Mouse (Mus musculus) embryonic facial prominence, embryonic 13.5 days (tissue): Measurements from ENCODE around the gene Tyw5. TPM values are rescaled to one million over a fixed set of nuclear protein-coding genes. Genes with fewer than 3 reads are reported as not detected.

ENCODE experiments used
- ATAC-seq: fragments of 200-750 bp; cut with Nextera tagmentation; 2 replicates; pipeline ENCODE4 v1.8.0; 2017; ENCODE audit warnings: low read depth; ENCODE audit not compliant: insufficient number of reproducible peaks, insufficient read depth, low FRiP score, low TSS enrichment
- H3K27ac ChIP-seq: fragments of 300-500 bp; sonication (generic); 2 replicates; pipeline ENCODE4 v1.5.1; 2015; ENCODE audit warnings: moderate library complexity, mild to moderate bottlenecking, inconsistent platforms
- H3K27me3 ChIP-seq: fragments of 300-500 bp; sonication (generic); 2 replicates; pipeline ENCODE4 v1.6.1; 2015; ENCODE audit warnings: mild to moderate bottlenecking, inconsistent platforms
- H3K36me3 ChIP-seq: fragments of 300-500 bp; sonication (generic); 2 replicates; pipeline ENCODE4 v1.6.1; 2015; ENCODE audit warnings: mild to moderate bottlenecking, inconsistent platforms
- H3K4me1 ChIP-seq: fragments of 300-500 bp; sonication (generic); 2 replicates; pipeline ENCODE4 v1.6.1; 2015; ENCODE audit warnings: inconsistent platforms
- H3K4me2 ChIP-seq: fragments of 300-500 bp; sonication (generic); 2 replicates; pipeline ENCODE4 v1.6.1; 2015; ENCODE audit warnings: moderate library complexity, mild to moderate bottlenecking, inconsistent platforms
- H3K4me3 ChIP-seq: fragments of 300-500 bp; sonication (generic); 2 replicates; pipeline ENCODE4 v1.5.1; 2015; ENCODE audit warnings: mild to moderate bottlenecking, inconsistent platforms
- H3K9ac ChIP-seq: fragments of 300-500 bp; sonication (generic); 2 replicates; pipeline ENCODE4 v1.6.1; 2015; ENCODE audit warnings: mild to moderate bottlenecking, inconsistent platforms
- H3K9me3 ChIP-seq: fragments of 300-500 bp; sonication (generic); 2 replicates; pipeline ENCODE4 v1.6.1; 2016; ENCODE audit warnings: inconsistent platforms
- WGBS: fragments of 180-500 bp; shearing (Covaris S2); methylation state at CpG from one replicate; pipeline ENCODE4 v1.1.7; 2015; ENCODE audit warnings: mixed read lengths; 5-methylcytosine and 5-hydroxymethylcytosine counted together
- polyA plus RNA-seq: library from polyadenylated mRNA; unstranded; fragments of >200 nt; fragmentation: Nextera tagmentation; extraction: Ambion mirVana; gene quantifications from 2 replicates; pipeline ENCODE4 v1.2.1, GENCODE M21; 2015

The Tyw5 gene
- polyA plus RNA-seq, result 27.0 and 33.9 TPM in 2 replicates

- H3K36me3 ChIP-seq, result peaks cover 11% of the 10 kb centered on the region; the same call in 1 of the 2 replicates
- H3K4me2 ChIP-seq, result peak within 1 kb of the TSS; percentile 89
- H3K4me1 ChIP-seq, result peaks cover 25% of the 10 kb centered on the region
- no peaks in the 10 kb centered on the region for H3K27me3 ChIP-seq
- no peaks in the 10 kb centered on the region for H3K9me3 ChIP-seq
- peak; percentile 85 for ATAC-seq
- under 1% methylated on average over 72 of the region's 72 CpGs for WGBS
- H3K27ac ChIP-seq, result peak within 1 kb of the TSS; percentile 94
- H3K4me3 ChIP-seq, result peak within 1 kb of the TSS; percentile 93
- H3K9ac ChIP-seq, result peak within 1 kb of the TSS; percentile 94
Measured at GRCm38 (mm10) chr1:57406187-57407151, at the start of gene Tyw5, which contains the start of gene Maip1. Tyw5 (minus strand) TSS chr1:57407101. Maip1 (plus strand) TSS chr1:57406328.

DNA sequence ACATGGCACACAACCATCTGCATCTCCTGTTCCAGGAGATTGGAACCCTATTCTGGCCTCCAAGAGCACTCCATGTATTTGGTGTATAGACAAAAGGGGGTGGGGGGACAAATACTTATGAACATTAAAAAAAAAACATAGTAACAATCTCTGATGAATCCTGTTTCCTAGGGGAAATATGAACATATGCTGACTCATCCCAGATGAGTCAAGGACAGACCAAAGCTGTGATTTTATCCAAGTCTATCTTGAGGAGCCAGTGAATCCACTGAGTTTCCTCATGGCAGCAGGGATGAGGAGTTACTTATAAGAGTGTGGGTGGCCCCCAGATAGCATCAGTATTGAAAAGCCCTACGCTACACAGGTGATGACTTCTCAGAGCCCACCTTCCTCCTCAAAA is 43.3 kb upstream of the Tyw5 start:
- Histone ChIP-seq H3K4me2 (no peak overlapping the region), H3K27ac (no peak overlapping the region), H3K4me3 (no peak overlapping the region), H3K4me1 (0 out of 2 replicates have a peak, but pooled peaks cover 6% of the 10 kb centered on the region), H3K36me3 (no peaks in the 10 kb centered on the region), H3K27me3 (no peaks in the 10 kb centered on the region), H3K9ac (no peak overlapping the region), H3K9me3 (no peaks in the 10 kb centered on the region)
- 93% methylated on average over 1 of the region's 1 CpGs for WGBS
- no peak for ATAC-seq

GRCm38 (mm10) chr1:57445679-57446078 is 38.8 kb upstream of the Tyw5 start:
- Histone ChIP-seq H3K9ac (no peak overlapping the region), H3K27ac (no peak overlapping the region), H3K4me2 (no peak overlapping the region), H3K4me1 (peaks cover 10% of the 10 kb centered on the region; the same call in 1 of the 2 replicates), H3K9me3 (no peaks in the 10 kb centered on the region), H3K27me3 (no peaks in the 10 kb centered on the region), H3K36me3 (no peaks in the 10 kb centered on the region), H3K4me3 (no peak overlapping the region)
- ATAC-seq, result no peak
- WGBS, result 84% methylated on average over 10 of the region's 10 CpGs

GRCm38 (mm10) chr1:57440771-57441170 is 33.9 kb upstream of the Tyw5 start:
- Histone ChIP-seq H3K4me2 (no peak overlapping the region), H3K9ac (no peak overlapping the region), H3K4me3 (no peak overlapping the region), H3K36me3 (no peaks in the 10 kb centered on the region), H3K27ac (0 out of 2 replicates have a peak overlapping the region, but pooled peaks have one; percentile 22), H3K9me3 (no peaks in the 10 kb centered on the region), H3K4me1 (peaks cover 37% of the 10 kb centered on the region), H3K27me3 (no peaks in the 10 kb centered on the region)
- WGBS, result 22% methylated on average over 4 of the region's 4 CpGs
- ATAC-seq, result no peak

GRCm38 (mm10) chr1:57439026-57439425 is 32.1 kb upstream of the Tyw5 start:
- no peaks in the 10 kb centered on the region for H3K36me3 ChIP-seq
- no peak for ATAC-seq
- no peak overlapping the region for H3K4me3 ChIP-seq
- no peaks in the 10 kb centered on the region for H3K27me3 ChIP-seq
- no peaks in the 10 kb centered on the region for H3K9me3 ChIP-seq
- no peak overlapping the region for H3K27ac ChIP-seq
- peaks cover 39% of the 10 kb centered on the region for H3K4me1 ChIP-seq
- no peak overlapping the region for H3K4me2 ChIP-seq
- H3K9ac ChIP-seq, result no peak overlapping the region
- 80% methylated on average over 6 of the region's 6 CpGs for WGBS

GRCm38 (mm10) chr1:57436954-57437353 is 30.1 kb upstream of the Tyw5 start:
- Histone ChIP-seq H3K36me3 (no peaks in the 10 kb centered on the region), H3K9me3 (no peaks in the 10 kb centered on the region), H3K4me3 (peak overlapping the region; percentile 28), H3K4me2 (peak overlapping the region; percentile 57), H3K27me3 (no peaks in the 10 kb centered on the region), H3K9ac (peak overlapping the region; percentile 62), H3K4me1 (peaks cover 39% of the 10 kb centered on the region), H3K27ac (peak overlapping the region; percentile 88)
- 14% methylated on average over 9 of the region's 9 CpGs for WGBS
- peak; percentile 81 for ATAC-seq

GRCm38 (mm10) chr1:57436408-57436807 is 29.5 kb upstream of the Tyw5 start:
- ATAC-seq, result no peak
- H3K36me3 ChIP-seq, result no peaks in the 10 kb centered on the region
- WGBS, result 26% methylated on average over 9 of the region's 9 CpGs
- H3K9me3 ChIP-seq, result no peaks in the 10 kb centered on the region
- H3K9ac ChIP-seq, result peak overlapping the region; percentile 62
- peak overlapping the region; percentile 28 for H3K4me3 ChIP-seq
- H3K4me2 ChIP-seq, result peak overlapping the region; percentile 57
- H3K4me1 ChIP-seq, result peaks cover 39% of the 10 kb centered on the region
- no peaks in the 10 kb centered on the region for H3K27me3 ChIP-seq
- H3K27ac ChIP-seq, result peak overlapping the region; percentile 88

GRCm38 (mm10) chr1:57433141-57433540 is 26.2 kb upstream of the Tyw5 start:
- Histone ChIP-seq H3K27me3 (no peaks in the 10 kb centered on the region), H3K4me2 (no peak overlapping the region), H3K9me3 (no peaks in the 10 kb centered on the region), H3K4me3 (no peak overlapping the region), H3K36me3 (no peaks in the 10 kb centered on the region), H3K9ac (no peak overlapping the region), H3K4me1 (peaks cover 43% of the 10 kb centered on the region), H3K27ac (no peak overlapping the region)
- 92% methylated on average over 7 of the region's 7 CpGs for WGBS
- no peak for ATAC-seq

- WGBS, result 2% methylated on average over 12 of the region's 12 CpGs
- Histone ChIP-seq H3K36me3 (no peaks in the 10 kb centered on the region), H3K9ac (peak overlapping the region; percentile 11; the same call in 1 of the 2 replicates), H3K4me1 (peaks cover 20% of the 10 kb centered on the region), H3K9me3 (no peaks in the 10 kb centered on the region), H3K27ac (peak overlapping the region; percentile 36; the same call in 1 of the 2 replicates), H3K27me3 (no peaks in the 10 kb centered on the region), H3K4me2 (peak overlapping the region; percentile 56), H3K4me3 (peak overlapping the region; percentile 5; the same call in 1 of the 2 replicates)
- ATAC-seq, result no peak
Measured at GRCm38 (mm10) chr1:57429786-57430483, 23.0 kb upstream of the Tyw5 start.

- Histone ChIP-seq H3K9me3 (no peaks in the 10 kb centered on the region), H3K27me3 (no peaks in the 10 kb centered on the region), H3K4me3 (peak overlapping the region; percentile 21), H3K36me3 (no peaks in the 10 kb centered on the region), H3K4me1 (peaks cover 20% of the 10 kb centered on the region), H3K9ac (peak overlapping the region; percentile 56), H3K4me2 (peak overlapping the region; percentile 56), H3K27ac (peak overlapping the region; percentile 60; the same call in 1 of the 2 replicates)
- 32% methylated on average over 16 of the region's 16 CpGs for WGBS
- ATAC-seq, result 0 out of 2 replicates have a peak, but pooled peaks have one; percentile 79
Measured at GRCm38 (mm10) chr1:57428368-57429308, 21.7 kb upstream of the Tyw5 start.
